Mouse (Mus musculus): ENCODE data around the gene Retn. TPM values are rescaled to one million over a fixed set of nuclear protein-coding genes. Genes with fewer than 3 reads are reported as not detected.

The Retn gene
- polyA plus RNA-seq, 1 experiment from 2014 or later: not detected

DNA sequence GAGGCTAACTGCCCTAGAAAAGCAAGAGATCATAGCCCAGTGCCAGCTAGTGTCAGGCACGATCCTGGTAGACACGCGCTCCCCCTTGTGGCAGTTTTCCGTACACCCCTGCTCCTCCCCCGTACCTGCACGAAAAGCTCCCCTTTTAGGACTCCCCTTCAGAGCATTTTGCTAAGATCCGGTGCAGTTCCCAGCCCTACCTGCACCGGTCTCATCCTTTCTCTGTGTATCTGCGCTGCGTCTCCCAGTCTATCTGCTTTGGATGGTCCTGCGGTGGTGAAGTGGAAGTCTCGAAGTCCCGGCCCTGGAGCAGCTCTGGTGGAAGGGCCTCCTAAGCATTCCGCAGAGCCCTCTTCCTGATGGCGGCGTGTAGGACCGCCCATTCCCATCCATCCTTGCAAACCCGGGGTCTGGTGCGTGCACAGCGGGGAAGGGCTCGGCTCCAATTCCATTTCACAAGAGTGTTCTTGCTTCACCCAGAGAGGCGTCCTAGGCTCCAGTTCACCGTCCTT is 16.5 kb downstream of the Retn start, which contains the start of gene Fcor:
Fcor (minus strand) TSS at position 383 of the 512 bp plus-strand sequence.
- peaks cover 3% of the 10 kb centered on the region; the same call in 1 of the 2 replicates for H3K4me1 ChIP-seq (ENCODE audit: insufficient read depth, low read depth, low read length)
- TF ChIP-seq EP300 (IDR thresholded peaks at IDR 0.05) (no peak; the same call in 1 of the 2 replicates), CTCF (IDR thresholded peaks at IDR 0.05) (peak; percentile 93)
- ATAC-seq (peak; percentile 84), DNase-seq (ENCODE audit: low spot score) (peak; percentile 93)
- H3K9me3 ChIP-seq (ENCODE audit: low read length): no peaks in the 10 kb centered on the region
- H3K27ac ChIP-seq (ENCODE audit: low read length): no peak within 1 kb of the TSS
- H3K4me3 ChIP-seq (ENCODE audit: low read depth, low read length): peak within 1 kb of the TSS; percentile 49
- peak within 1 kb of the TSS; percentile 43 for H3K9ac ChIP-seq (replicated peaks; ENCODE audit: low read depth)
- no peaks in the 10 kb centered on the region for H3K36me3 ChIP-seq (ENCODE audit: insufficient read depth, low read length)
- H3K4me2 ChIP-seq (replicated peaks; ENCODE audit: low read depth, low read length): peak within 1 kb of the TSS; percentile 65
- WGBS: 1% methylated on average over 23 of the region's 23 CpGs
- H3K27me3 ChIP-seq (replicated peaks; ENCODE audit: insufficient read depth, low read length): no peaks in the 10 kb centered on the region

GRCm38 (mm10) chr8:3674671-3675070 is 19.1 kb downstream of the Retn start:
- H3K27me3 ChIP-seq (replicated peaks; ENCODE audit: insufficient read depth, low read length): no peaks in the 10 kb centered on the region
- H3K4me1 ChIP-seq (ENCODE audit: insufficient read depth, low read depth, low read length): peaks cover 5% of the 10 kb centered on the region; the same call in 1 of the 2 replicates
- DNase-seq (ENCODE audit: low spot score) (no peak), ATAC-seq (no peak)
- 50% methylated on average over 3 of the region's 3 CpGs for WGBS
- no peak overlapping the region for H3K4me3 ChIP-seq (ENCODE audit: low read depth, low read length)
- no peak overlapping the region for H3K9ac ChIP-seq (replicated peaks; ENCODE audit: low read depth)
- H3K27ac ChIP-seq (ENCODE audit: low read length): no peak overlapping the region
- H3K4me2 ChIP-seq (replicated peaks; ENCODE audit: low read depth, low read length): no peak overlapping the region
- no peak for TF ChIP-seq CTCF (IDR thresholded peaks at IDR 0.05)
- TF ChIP-seq EP300 (IDR thresholded peaks at IDR 0.05): no peak
- H3K36me3 ChIP-seq (ENCODE audit: insufficient read depth, low read length): 0 out of 2 replicates have a peak, but pooled peaks cover 3% of the 10 kb centered on the region
- no peaks in the 10 kb centered on the region for H3K9me3 ChIP-seq (ENCODE audit: low read length)

DNA sequence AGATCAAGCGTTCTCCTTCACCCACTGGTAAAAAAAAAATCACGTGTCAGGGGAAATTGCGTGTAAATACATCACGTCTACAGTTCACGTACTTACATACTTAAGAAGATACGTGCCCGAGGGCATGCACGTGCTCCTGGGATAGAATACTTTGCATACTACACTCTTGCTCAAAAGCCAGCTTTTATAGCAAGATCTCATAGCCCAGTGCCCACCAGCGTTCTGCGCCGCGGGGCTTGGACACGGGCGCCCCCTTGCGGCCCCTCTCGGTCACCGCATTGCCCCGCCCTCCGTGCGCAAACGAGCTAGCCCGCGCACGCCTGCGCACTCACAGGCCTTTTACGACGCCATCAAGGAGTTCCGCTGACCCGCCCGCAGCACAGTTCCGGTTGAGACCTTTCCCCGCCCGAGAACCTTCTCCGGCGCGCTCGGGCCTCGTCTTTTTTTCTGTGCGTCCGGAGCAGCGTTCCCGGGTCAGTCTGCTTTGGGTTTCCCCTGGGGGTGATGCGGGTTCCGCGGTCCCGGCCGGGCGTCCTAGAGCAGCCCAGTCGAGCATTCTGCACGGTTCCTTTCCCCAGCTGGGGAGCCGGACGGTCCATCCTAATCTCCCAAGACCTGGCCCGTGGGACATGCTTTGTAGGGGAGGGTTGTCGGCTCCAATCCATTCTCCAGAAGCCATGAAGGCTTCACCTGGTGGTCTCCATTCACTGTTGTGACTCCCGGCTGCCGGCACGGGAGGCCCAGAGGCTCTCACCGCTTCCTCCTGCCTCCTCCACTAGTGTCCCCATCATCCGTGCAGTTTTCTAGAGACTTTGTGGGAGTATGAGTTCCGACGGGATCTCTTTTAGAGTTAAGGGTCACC is 20.8 kb downstream of the Retn start, which contains the start of gene Trappc5:
Trappc5 (plus strand) TSS at position 169 of the 862 bp plus-strand sequence.
- Histone ChIP-seq H3K27me3 (replicated peaks; ENCODE audit: insufficient read depth, low read length) (no peaks in the 10 kb centered on the region), H3K4me1 (ENCODE audit: insufficient read depth, low read depth, low read length) (peaks cover 5% of the 10 kb centered on the region; the same call in 1 of the 2 replicates), H3K27ac (ENCODE audit: low read length) (peak within 1 kb of the TSS; percentile 90), H3K9me3 (ENCODE audit: low read length) (no peaks in the 10 kb centered on the region), H3K4me3 (ENCODE audit: low read depth, low read length) (peak within 1 kb of the TSS; percentile 85), H3K9ac (replicated peaks; ENCODE audit: low read depth) (peak within 1 kb of the TSS; percentile 91), H3K4me2 (replicated peaks; ENCODE audit: low read depth, low read length) (peak within 1 kb of the TSS; percentile 71), H3K36me3 (ENCODE audit: insufficient read depth, low read length) (0 out of 2 replicates have a peak, but pooled peaks cover 3% of the 10 kb centered on the region)
- WGBS: under 1% methylated on average over 61 of the region's 61 CpGs
- ATAC-seq (peak; percentile 92), DNase-seq (ENCODE audit: low spot score) (peak; percentile 98)
- TF ChIP-seq CTCF (IDR thresholded peaks at IDR 0.05): peak; percentile 98
- no peak for TF ChIP-seq EP300 (IDR thresholded peaks at IDR 0.05)

GRCm38 (mm10) chr8:3676993-3677579 is 21.5 kb downstream of the Retn start:
- H3K4me3 ChIP-seq (ENCODE audit: low read depth, low read length): peak overlapping the region; percentile 85
- H3K27me3 ChIP-seq (replicated peaks; ENCODE audit: insufficient read depth, low read length): no peaks in the 10 kb centered on the region
- H3K36me3 ChIP-seq (ENCODE audit: insufficient read depth, low read length): 0 out of 2 replicates have a peak, but pooled peaks cover 3% of the 10 kb centered on the region
- peak overlapping the region; percentile 71 for H3K4me2 ChIP-seq (replicated peaks; ENCODE audit: low read depth, low read length)
- no peaks in the 10 kb centered on the region for H3K9me3 ChIP-seq (ENCODE audit: low read length)
- peak overlapping the region; percentile 90 for H3K27ac ChIP-seq (ENCODE audit: low read length)
- TF ChIP-seq EP300 (IDR thresholded peaks at IDR 0.05): no peak
- no peak for TF ChIP-seq CTCF (IDR thresholded peaks at IDR 0.05)
- H3K9ac ChIP-seq (replicated peaks; ENCODE audit: low read depth): peak overlapping the region; percentile 91
- 2% methylated on average over 15 of the region's 15 CpGs for WGBS
- peaks cover 5% of the 10 kb centered on the region; the same call in 1 of the 2 replicates for H3K4me1 ChIP-seq (ENCODE audit: insufficient read depth, low read depth, low read length)
- DNase-seq (ENCODE audit: low spot score) (no peak), ATAC-seq (0 out of 2 replicates have a peak, but pooled peaks have one; percentile 0)

GRCm38 (mm10) chr8:3678831-3679230 is 23.3 kb downstream of the Retn start:
- TF ChIP-seq CTCF (IDR thresholded peaks at IDR 0.05) (no peak), EP300 (IDR thresholded peaks at IDR 0.05) (no peak)
- Histone ChIP-seq H3K9me3 (ENCODE audit: low read length) (no peaks in the 10 kb centered on the region), H3K27me3 (replicated peaks; ENCODE audit: insufficient read depth, low read length) (no peaks in the 10 kb centered on the region), H3K9ac (replicated peaks; ENCODE audit: low read depth) (no peak overlapping the region), H3K36me3 (ENCODE audit: insufficient read depth, low read length) (0 out of 2 replicates have a peak, but pooled peaks cover 3% of the 10 kb centered on the region), H3K4me3 (ENCODE audit: low read depth, low read length) (no peak overlapping the region), H3K27ac (ENCODE audit: low read length) (no peak overlapping the region), H3K4me2 (replicated peaks; ENCODE audit: low read depth, low read length) (no peak overlapping the region), H3K4me1 (ENCODE audit: insufficient read depth, low read depth, low read length) (0 out of 2 replicates have a peak, but pooled peaks cover 2% of the 10 kb centered on the region)
- DNase-seq (ENCODE audit: low spot score) (no peak), ATAC-seq (no peak)
- 96% methylated on average over 23 of the region's 23 CpGs for WGBS

GRCm38 (mm10) chr8:3679236-3679635 is 23.7 kb downstream of the Retn start:
- ATAC-seq (no peak), DNase-seq (ENCODE audit: low spot score) (no peak)
- Histone ChIP-seq H3K27me3 (replicated peaks; ENCODE audit: insufficient read depth, low read length) (no peaks in the 10 kb centered on the region), H3K9me3 (ENCODE audit: low read length) (no peaks in the 10 kb centered on the region), H3K4me1 (ENCODE audit: insufficient read depth, low read depth, low read length) (0 out of 2 replicates have a peak, but pooled peaks cover 2% of the 10 kb centered on the region), H3K4me3 (ENCODE audit: low read depth, low read length) (no peak overlapping the region), H3K9ac (replicated peaks; ENCODE audit: low read depth) (no peak overlapping the region), H3K4me2 (replicated peaks; ENCODE audit: low read depth, low read length) (no peak overlapping the region), H3K36me3 (ENCODE audit: insufficient read depth, low read length) (0 out of 2 replicates have a peak, but pooled peaks cover 3% of the 10 kb centered on the region), H3K27ac (ENCODE audit: low read length) (no peak overlapping the region)
- no peak for TF ChIP-seq CTCF (IDR thresholded peaks at IDR 0.05)
- TF ChIP-seq EP300 (IDR thresholded peaks at IDR 0.05): no peak
- 95% methylated on average over 23 of the region's 23 CpGs for WGBS

Data from lung, postnatal 0 days (tissue).